Mouse (Mus musculus) C2C12 (cell line): ENCODE data around the gene Olfr410. TPM values are rescaled to one million over a fixed set of nuclear protein-coding genes. Genes with fewer than 3 reads are reported as not detected.

Source experiments
- H3K27me3 ChIP-seq: one replicate; pipeline ENCODE4 v1.6.1; 2011; ENCODE audit not compliant: control insufficient read depth, insufficient read depth, insufficient read length
- H3K36me3 ChIP-seq: one replicate; pipeline ENCODE4 v1.6.1; 2011; ENCODE audit not compliant: control insufficient read depth, insufficient read depth
- H3K4me3 ChIP-seq: one replicate; pipeline ENCODE4 v1.5.1; 2011; ENCODE audit warnings: mild to moderate bottlenecking, control low read depth; ENCODE audit not compliant: poor library complexity, insufficient read depth, severe bottlenecking
- H3K79me2 ChIP-seq: one replicate; pipeline ENCODE4 v1.6.1; 2011; ENCODE audit not compliant: control insufficient read depth, insufficient read depth
- H3K79me3 ChIP-seq: one replicate; pipeline ENCODE4 v1.6.1; 2011; ENCODE audit warnings: low read depth, control low read depth
- H3ac ChIP-seq: one replicate; pipeline ENCODE3; 2011; ENCODE audit warnings: low read depth; ENCODE audit not compliant: control insufficient read depth, insufficient read length
- CEBPB ChIP-seq: IDR thresholded peaks from one replicate; pipeline ENCODE4 v1.6.1; 2011; ENCODE audit warnings: low read depth, mild to moderate bottlenecking, control low read depth, moderate library complexity
- CTCF ChIP-seq: IDR thresholded peaks from one replicate; pipeline ENCODE4 v1.5.1; 2011; ENCODE audit not compliant: control insufficient read depth, insufficient read depth, insufficient read length
- FOSL1 ChIP-seq: IDR thresholded peaks from one replicate; pipeline ENCODE4 v1.8.0; 2011; ENCODE audit warnings: mild to moderate bottlenecking, low read length; ENCODE audit not compliant: poor library complexity, insufficient read depth, severe bottlenecking
- MAX ChIP-seq: IDR thresholded peaks from one replicate; pipeline ENCODE4 v1.6.1; 2011; ENCODE audit warnings: mild to moderate bottlenecking, control low read depth
- MYOD1 ChIP-seq: IDR thresholded peaks from one replicate; pipeline ENCODE4 v1.6.1; 2011; ENCODE audit warnings: low read depth; ENCODE audit not compliant: control insufficient read depth, insufficient read length
- MYOG ChIP-seq: IDR thresholded peaks from one replicate; pipeline ENCODE4 v1.6.1; 2011; ENCODE audit not compliant: control insufficient read depth, insufficient read length; ENCODE audit errors: extremely low read depth
- USF1 ChIP-seq: IDR thresholded peaks from one replicate; pipeline ENCODE4 v1.6.1; 2011; ENCODE audit warnings: low read depth, mild to moderate bottlenecking, control low read depth, moderate library complexity
- polyA plus RNA-seq: library from polyadenylated mRNA; unstranded; fragments of >200 nt; fragmentation: generic; extraction: Trizol; gene quantifications from one replicate; pipeline ENCODE4 v1.2.1, GENCODE M21; 2012; ENCODE audit warnings: missing spikeins

Gene Olfr410
- polyA plus RNA-seq, 1 experiment: not detected

DNA sequence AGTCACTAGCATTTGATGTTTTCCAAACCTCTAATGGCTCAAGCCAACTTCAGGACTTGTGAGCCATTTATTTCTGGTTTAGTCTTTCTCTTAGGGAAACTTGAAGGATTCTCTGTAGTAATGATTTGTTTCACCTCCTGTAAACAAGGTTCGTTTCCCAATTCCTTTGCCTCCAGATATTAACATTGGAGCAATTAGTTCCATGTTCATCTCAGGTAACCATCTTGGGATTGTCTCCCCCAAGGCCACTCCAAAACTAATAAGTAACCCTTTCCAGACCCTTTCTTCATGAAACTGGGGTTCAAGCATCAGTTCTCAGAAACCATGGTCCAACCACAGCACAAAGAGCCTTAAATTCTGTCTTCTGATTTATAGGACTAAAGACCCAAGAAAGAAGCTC lies 23.9 kb upstream of the Olfr410 start, which contains the start of gene Olfr412:
Gene Olfr412 (plus strand): TSS at position 301 of the 400 bp plus-strand sequence.
- Histone ChIP-seq H3K4me3 (no peak within 1 kb of the TSS), H3K79me2 (no peaks in the 10 kb centered on the region), H3ac (no peak within 1 kb of the TSS), H3K27me3 (no peaks in the 10 kb centered on the region), H3K36me3 (no peaks in the 10 kb centered on the region), H3K79me3 (no peaks in the 10 kb centered on the region)
- TF ChIP-seq MAX: no peak
- TF ChIP-seq FOSL1: no peak
- TF ChIP-seq USF1: no peak
- TF ChIP-seq CTCF: no peak
- no peak for TF ChIP-seq CEBPB
- TF ChIP-seq MYOD1: no peak

DNA sequence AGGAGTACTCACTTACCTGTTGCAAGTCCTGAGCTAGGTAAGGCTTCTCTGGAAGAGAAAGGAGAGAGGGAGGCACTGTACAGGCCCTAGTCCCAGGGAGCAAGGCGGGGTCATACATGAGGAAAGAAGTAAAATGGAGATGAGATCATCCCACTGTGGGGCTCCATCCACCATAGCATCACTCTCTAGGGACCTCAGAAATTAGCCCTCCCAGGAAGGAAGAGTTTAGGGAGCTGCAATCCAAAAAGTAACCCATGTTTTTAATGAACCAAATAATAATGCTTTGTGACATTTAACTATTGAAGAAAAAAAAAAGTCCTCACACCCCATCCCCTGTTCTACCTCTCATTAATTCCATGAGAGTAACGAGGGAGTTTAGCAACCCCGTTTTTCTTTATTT lies 14.7 kb upstream of the Olfr410 start, which contains the start of gene Olfr411:
Gene Olfr411 (minus strand): TSS at position 101 of the 400 bp plus-strand sequence.
- Histone ChIP-seq H3ac (no peak within 1 kb of the TSS), H3K27me3 (no peaks in the 10 kb centered on the region)
- TF ChIP-seq CTCF (no peak), CEBPB (no peak), FOSL1 (no peak), MYOG (no peak), USF1 (no peak), MAX (no peak), MYOD1 (no peak)

DNA sequence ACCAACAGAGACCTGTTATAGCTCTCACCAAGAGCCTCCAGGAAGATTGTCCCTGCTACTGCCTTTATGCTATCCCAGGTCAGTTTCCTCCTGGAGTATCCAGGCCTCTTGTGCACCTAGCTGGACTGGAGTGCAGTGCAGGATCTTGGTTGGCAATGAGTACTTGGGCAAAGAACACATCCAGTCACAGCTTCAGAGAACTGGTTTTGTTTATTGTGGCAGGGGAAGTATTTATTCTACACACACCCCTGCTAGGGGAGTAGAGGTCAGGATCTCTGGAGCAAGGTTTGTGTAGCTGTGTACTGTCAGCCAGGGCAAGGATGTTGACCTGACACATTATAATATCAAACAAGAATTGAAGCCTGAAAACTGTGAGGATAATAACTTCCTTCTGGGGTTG lies 9.1 kb downstream of the Olfr410 start:
- Histone ChIP-seq H3K27me3 (no peaks in the 10 kb centered on the region), H3K79me3 (no peaks in the 10 kb centered on the region), H3K36me3 (no peaks in the 10 kb centered on the region), H3ac (no peak overlapping the region), H3K4me3 (no peak overlapping the region), H3K79me2 (no peaks in the 10 kb centered on the region)
- no peak for TF ChIP-seq CTCF
- TF ChIP-seq FOSL1: no peak
- TF ChIP-seq USF1: no peak
- no peak for TF ChIP-seq MYOG
- TF ChIP-seq MYOD1: no peak
- TF ChIP-seq MAX: no peak
- TF ChIP-seq CEBPB: no peak

More for the DNA sequence above, 14.7 kb upstream of the Olfr410 start, which contains the start of gene Olfr411:
- H3K36me3 ChIP-seq: no peaks in the 10 kb centered on the region
- H3K79me2 ChIP-seq: no peaks in the 10 kb centered on the region
- H3K4me3 ChIP-seq: no peak within 1 kb of the TSS
- H3K79me3 ChIP-seq: no peaks in the 10 kb centered on the region

DNA sequence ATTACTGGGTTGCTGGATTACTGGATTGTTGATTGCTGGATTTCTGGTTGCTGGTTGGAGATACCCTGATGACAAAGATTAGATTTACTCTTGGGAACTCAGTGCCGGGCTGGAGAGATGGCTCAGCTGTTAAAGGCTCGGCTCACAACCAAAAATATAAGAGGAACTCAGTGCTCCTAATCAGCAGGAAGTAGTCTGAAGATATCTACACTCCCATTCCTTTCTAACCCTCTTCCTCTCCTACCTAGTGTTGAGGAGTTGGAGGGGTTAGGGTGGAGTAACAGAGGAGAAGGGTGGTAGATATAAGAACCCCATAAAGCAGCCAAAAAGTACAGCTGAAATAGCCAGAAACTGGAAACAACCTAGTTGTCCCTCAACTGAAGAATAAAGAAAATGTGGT lies 11.8 kb downstream of the Olfr410 start:
- TF ChIP-seq FOSL1 (no peak), MYOG (no peak), MAX (no peak), USF1 (no peak), MYOD1 (no peak), CEBPB (no peak), CTCF (no peak)
- no peaks in the 10 kb centered on the region for H3K79me3 ChIP-seq
- no peaks in the 10 kb centered on the region for H3K27me3 ChIP-seq
- H3ac ChIP-seq: no peak overlapping the region
- no peak overlapping the region for H3K4me3 ChIP-seq
- no peaks in the 10 kb centered on the region for H3K36me3 ChIP-seq
- no peaks in the 10 kb centered on the region for H3K79me2 ChIP-seq

DNA sequence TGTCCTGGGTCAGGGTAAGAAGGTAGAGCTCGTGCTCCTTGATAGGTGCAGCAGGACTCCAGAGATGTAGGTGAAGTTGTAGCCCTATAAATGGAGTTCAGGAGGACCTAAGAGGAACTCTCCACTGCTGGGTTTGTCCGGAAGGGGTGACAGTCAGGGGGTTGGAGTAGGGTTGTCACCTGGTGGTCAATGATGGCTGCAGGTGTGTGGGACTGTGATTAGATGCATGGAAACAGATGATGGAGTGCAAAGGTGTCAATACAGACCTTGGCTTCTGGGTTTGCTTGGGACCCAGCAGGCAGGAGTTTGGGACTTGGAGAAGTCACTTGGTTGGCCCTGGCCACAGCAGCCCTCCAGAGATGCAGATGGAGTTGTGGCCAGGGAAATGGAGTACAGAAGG lies 50.6 kb downstream of the Olfr410 start:
- H3K4me3 ChIP-seq: no peak overlapping the region
- no peaks in the 10 kb centered on the region for H3K36me3 ChIP-seq
- no peak overlapping the region for H3ac ChIP-seq
- H3K79me3 ChIP-seq: no peaks in the 10 kb centered on the region
- no peaks in the 10 kb centered on the region for H3K27me3 ChIP-seq
- TF ChIP-seq CEBPB (no peak), USF1 (no peak), FOSL1 (no peak), CTCF (no peak), MYOG (no peak), MYOD1 (no peak), MAX (no peak)
- no peaks in the 10 kb centered on the region for H3K79me2 ChIP-seq

DNA sequence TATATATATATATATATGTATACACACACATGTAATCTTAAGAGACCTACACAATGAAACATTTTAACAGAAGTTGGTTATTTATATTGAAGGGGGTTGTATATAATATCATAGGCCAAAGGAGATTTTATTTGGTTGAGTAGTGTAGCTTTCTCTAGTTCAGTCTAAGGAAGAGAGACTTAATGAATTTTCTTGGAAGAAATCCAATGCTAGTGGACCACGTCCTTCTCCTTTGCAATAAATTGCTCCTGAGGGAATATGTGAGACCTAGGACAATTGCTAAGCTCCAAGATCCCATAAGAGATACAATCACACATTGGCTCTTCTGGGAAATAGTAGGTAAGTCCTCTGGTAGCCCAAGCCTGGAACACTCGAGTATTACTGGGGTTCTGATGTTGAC lies 54.4 kb downstream of the Olfr410 start, which contains the start of gene Olfr59:
Gene Olfr59 (plus strand): TSS at position 301 of the 400 bp plus-strand sequence.
- no peaks in the 10 kb centered on the region for H3K36me3 ChIP-seq
- H3K79me2 ChIP-seq: no peaks in the 10 kb centered on the region
- TF ChIP-seq MYOD1 (no peak), MYOG (no peak), FOSL1 (no peak), USF1 (no peak), MAX (no peak), CTCF (no peak), CEBPB (no peak)
- no peaks in the 10 kb centered on the region for H3K27me3 ChIP-seq
- H3K79me3 ChIP-seq: no peaks in the 10 kb centered on the region
- H3ac ChIP-seq: no peak within 1 kb of the TSS
- H3K4me3 ChIP-seq: no peak within 1 kb of the TSS

Other genes starting within 250 kb of the Olfr410 start
- not detected for gene Olfr401, start 224.3 kb downstream of the Olfr410 start, polyA plus RNA-seq
- gene Olfr402, start 184.5 kb downstream of the Olfr410 start, polyA plus RNA-seq: not detected
- gene Olfr403, start 151.8 kb downstream of the Olfr410 start, polyA plus RNA-seq: not detected
- gene Olfr43, start 126.7 kb downstream of the Olfr410 start, polyA plus RNA-seq: not detected
- gene Olfr406, start 78.2 kb downstream of the Olfr410 start, polyA plus RNA-seq: not detected
- not detected for gene Olfr59, start 54.3 kb downstream of the Olfr410 start, polyA plus RNA-seq
- not detected for gene Olfr411, start 14.6 kb upstream of the Olfr410 start, polyA plus RNA-seq
- not detected for gene Olfr412, start 24.0 kb upstream of the Olfr410 start, polyA plus RNA-seq